ENCODE assay signal across 10 mouse cellular contexts in the genomic region with DNA sequence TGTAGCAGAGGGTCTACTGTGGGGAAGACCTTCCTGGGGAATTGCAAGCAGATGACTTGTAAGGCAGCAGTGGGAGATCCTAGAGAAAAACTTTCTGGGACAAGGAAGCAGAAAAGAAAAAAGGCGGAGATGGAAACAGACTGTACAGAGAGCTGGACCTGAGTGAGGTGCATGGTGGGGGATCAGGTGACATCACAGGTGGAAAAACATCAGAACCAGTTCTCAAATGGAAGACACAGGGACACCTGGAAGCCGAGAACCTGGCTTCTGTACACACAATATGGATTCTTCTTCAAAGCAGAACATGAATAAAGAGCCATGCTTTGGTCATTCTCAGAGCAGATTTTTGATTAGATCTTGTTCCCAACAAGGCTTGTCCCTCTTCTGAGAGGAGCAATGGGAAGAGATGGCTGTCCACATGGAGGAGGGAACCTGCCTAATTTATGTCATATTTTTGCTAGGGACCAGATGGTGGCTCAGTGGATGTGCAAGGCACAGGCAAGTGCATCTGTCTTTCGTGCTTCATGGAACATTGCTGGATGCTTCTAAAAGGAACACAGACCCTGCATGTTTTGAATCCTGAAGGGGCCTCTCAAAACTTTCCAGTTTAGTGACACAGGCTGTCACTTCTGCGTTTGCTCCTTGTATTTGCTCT.
DNase-seq lines count a peak whose midpoint lies in the region.
"Had no signal": no experiment of that assay in that cellular context is flagged by ENCODE, and none has a peak within 500 bp of the region (broad histone marks: within the 10 kb centered on the region; RNA-seq: fewer than 3 reads in every experiment).

No protein-coding gene starts in this region.

- intact Hi-C loops in left cerebral cortex, postnatal 14 days (cut with DNase I): no loop called here

- peak; percentile 11 to 28 for DNase-seq in left cerebral cortex, postnatal 14 days (ENCODE audit: low spot score in 2 of 2)
- DNase-seq in left cerebral cortex, adult 11 months (ENCODE audit: low spot score): no peak
- peak; percentile 57 to 58 for DNase-seq in cerebellum, adult 18-20 months
- DNase-seq in cerebellum, adult 9-11 months: peak; percentile 78
- peak; percentile 32 for DNase-seq in layer of hippocampus, adult 9-10 months (ENCODE audit: low spot score)
- no peak for DNase-seq in lung, adult 18-20 months
- no peak for DNase-seq in spleen, postnatal 36 days (ENCODE audit: low spot score in 2 of 2)
- DNase-seq: adrenal gland, postnatal 36 days; heart, adult 18-20 months; thymus, postnatal 25 days had no signal

Comparison
In these comparisons a context has a peak if more than half of its experiments do, and no peak if none do; other contexts are left out.
1. DNase-seq: peak in left cerebral cortex, postnatal 14 days (2 of 2), cerebellum, adult 18-20 months (2 of 2), cerebellum, adult 9-11 months (single experiment) and layer of hippocampus, adult 9-10 months (single experiment); none in left cerebral cortex, adult 11 months (single experiment), lung, adult 18-20 months (0 of 2) and spleen, postnatal 36 days (0 of 2).